Mouse (Mus musculus) embryonic fibroblast, embryonic 13.5 days (primary cell): Measurements from ENCODE around the gene Ube2k. TPM values are rescaled to one million over a fixed set of nuclear protein-coding genes. Genes with fewer than 3 reads are reported as not detected.
A peak's percentile ranks its signal among the peaks of the same experiment; 100 is the strongest.

Source experiments
- H3K27ac ChIP-seq: 2 replicates; pipeline ENCODE4 v1.5.1; 2012; ENCODE audit warnings: low read length, control low read depth, inconsistent platforms; ENCODE audit not compliant: insufficient read depth
- H3K4me1 ChIP-seq: 2 replicates; pipeline ENCODE4 v1.6.1; 2011; ENCODE audit warnings: low read length; ENCODE audit not compliant: control insufficient read depth, insufficient read depth
- H3K4me3 ChIP-seq: 2 replicates; pipeline ENCODE4 v1.5.1; 2011; ENCODE audit warnings: mild to moderate bottlenecking, control low read depth, low read length; ENCODE audit not compliant: insufficient read depth
- CTCF ChIP-seq: IDR thresholded peaks from 2 replicates; pipeline ENCODE4 v1.5.1; 2011; ENCODE audit warnings: mild to moderate bottlenecking, control low read depth, low read length, moderate library complexity, borderline replicate concordance; ENCODE audit not compliant: insufficient read depth
- POLR2A ChIP-seq: IDR thresholded peaks from 2 replicates; pipeline ENCODE4 v1.6.1; 2011; ENCODE audit warnings: low read depth, mild to moderate bottlenecking, control low read depth, low read length, moderate library complexity
- polyA plus RNA-seq: library from polyadenylated mRNA; stranded (reverse); fragments of >200 nt; gene quantifications from 2 replicates; pipeline ENCODE4 v1.2.4, GENCODE M21; 2011; ENCODE audit warnings: low read depth; ENCODE audit not compliant: missing spikeins, insufficient read length

Gene Ube2k
- polyA plus RNA-seq, 1 experiment = 180 TPM

DNA sequence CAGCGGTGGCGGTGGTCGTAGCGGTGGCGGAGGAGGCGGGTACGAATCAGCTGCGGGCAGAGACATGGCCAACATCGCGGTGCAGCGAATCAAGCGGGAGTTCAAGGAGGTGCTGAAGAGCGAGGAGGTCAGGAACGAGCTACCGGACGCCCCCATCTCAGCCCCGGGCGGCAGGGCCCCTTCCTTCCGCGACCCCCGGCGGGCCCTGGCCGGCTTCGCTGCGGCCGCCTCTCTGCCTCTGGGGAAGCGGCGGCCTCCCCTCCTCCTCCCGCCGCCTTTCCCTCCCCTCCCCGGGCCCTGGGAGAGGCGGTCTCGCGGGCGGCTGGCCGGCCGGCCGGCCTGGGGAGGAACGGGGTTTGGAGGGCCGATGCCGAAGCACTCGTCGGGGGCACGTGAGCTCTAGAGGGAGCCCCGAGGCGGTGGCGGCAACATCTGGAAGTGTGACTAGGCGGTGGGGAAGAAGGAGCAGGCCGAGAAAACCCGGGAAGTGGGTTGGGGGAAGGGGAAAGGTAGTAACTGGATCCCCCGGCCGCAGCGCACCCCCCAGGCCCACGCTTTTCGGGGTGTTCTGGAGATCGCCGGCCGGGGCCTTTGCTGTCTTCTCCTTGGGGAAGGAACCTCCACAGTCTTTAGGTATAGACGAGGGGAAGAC, 513 bp downstream of the Ube2k start:
- Histone ChIP-seq H3K4me1 (0 out of 2 replicates have a peak, but pooled peaks cover 2% of the 10 kb centered on the region), H3K27ac (peak overlapping the region; percentile 91), H3K4me3 (peak overlapping the region; percentile 99)
- no peak for TF ChIP-seq CTCF
- no peak for TF ChIP-seq POLR2A

GRCm38 (mm10) chr5:65538121-65538520, 1.1 kb downstream of the Ube2k start:
- TF ChIP-seq POLR2A = no peak
- TF ChIP-seq CTCF = no peak
- Histone ChIP-seq H3K4me1 (0 out of 2 replicates have a peak, but pooled peaks cover 2% of the 10 kb centered on the region), H3K27ac (peak overlapping the region; percentile 91; the same call in 1 of the 2 replicates), H3K4me3 (peak overlapping the region; percentile 99)

DNA sequence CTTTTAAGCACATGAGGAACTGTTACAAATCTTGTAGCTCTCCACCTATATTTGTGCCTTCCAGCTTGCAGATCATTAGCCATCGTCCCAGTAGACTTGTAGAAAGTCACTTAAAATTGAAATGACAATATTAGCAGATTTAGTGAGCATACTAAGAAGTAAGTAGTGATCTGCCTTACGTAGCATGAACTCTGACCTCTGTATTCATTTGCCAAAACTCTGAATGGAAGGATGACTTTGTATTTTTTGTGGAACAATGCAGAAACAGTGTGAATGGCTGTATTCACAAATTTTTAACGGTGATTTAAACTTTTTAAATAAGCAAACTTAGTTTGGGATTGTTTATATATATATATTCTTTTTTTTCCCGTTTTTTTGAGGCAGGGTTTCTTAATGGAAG, 1.8 kb downstream of the Ube2k start:
- Histone ChIP-seq H3K27ac (no peak overlapping the region), H3K4me3 (peak overlapping the region; percentile 39), H3K4me1 (peaks cover 2% of the 10 kb centered on the region; the same call in 1 of the 2 replicates)
- TF ChIP-seq POLR2A (no peak), CTCF (no peak)

GRCm38 (mm10) chr5:65539786-65540185, 2.8 kb downstream of the Ube2k start:
- no peak overlapping the region for H3K27ac ChIP-seq
- H3K4me3 ChIP-seq = no peak overlapping the region
- peaks cover 2% of the 10 kb centered on the region; the same call in 1 of the 2 replicates for H3K4me1 ChIP-seq
- TF ChIP-seq POLR2A (no peak), CTCF (no peak)

- no peak overlapping the region for H3K27ac ChIP-seq
- no peak overlapping the region for H3K4me3 ChIP-seq
- peaks cover 2% of the 10 kb centered on the region; the same call in 1 of the 2 replicates for H3K4me1 ChIP-seq
- TF ChIP-seq CTCF = no peak
- TF ChIP-seq POLR2A = no peak
These were observed 4.9 kb downstream of the Ube2k start for GRCm38 (mm10) chr5:65541889-65542288.

DNA sequence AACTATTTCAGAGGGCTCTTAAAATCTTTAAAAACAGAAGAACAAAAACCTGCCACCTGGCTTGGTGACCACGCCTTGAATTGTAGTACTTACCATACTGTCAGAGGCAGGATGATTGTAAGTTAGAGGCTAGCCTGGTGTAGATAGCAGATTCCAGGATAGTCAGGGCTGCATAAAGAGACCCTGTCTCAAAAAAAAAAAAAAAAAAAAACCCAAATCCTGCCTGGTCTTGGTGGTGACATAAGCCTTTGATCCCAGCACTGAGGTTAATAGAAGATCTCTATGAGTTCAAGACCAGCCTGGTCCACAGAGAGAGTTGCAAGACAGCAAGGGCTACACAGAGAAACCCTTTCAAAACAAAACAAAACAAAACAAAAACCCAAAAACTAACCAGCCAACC, 6.5 kb downstream of the Ube2k start:
- Histone ChIP-seq H3K4me3 (no peak overlapping the region), H3K4me1 (peaks cover 2% of the 10 kb centered on the region; the same call in 1 of the 2 replicates), H3K27ac (no peak overlapping the region)
- no peak for TF ChIP-seq POLR2A
- no peak for TF ChIP-seq CTCF

DNA sequence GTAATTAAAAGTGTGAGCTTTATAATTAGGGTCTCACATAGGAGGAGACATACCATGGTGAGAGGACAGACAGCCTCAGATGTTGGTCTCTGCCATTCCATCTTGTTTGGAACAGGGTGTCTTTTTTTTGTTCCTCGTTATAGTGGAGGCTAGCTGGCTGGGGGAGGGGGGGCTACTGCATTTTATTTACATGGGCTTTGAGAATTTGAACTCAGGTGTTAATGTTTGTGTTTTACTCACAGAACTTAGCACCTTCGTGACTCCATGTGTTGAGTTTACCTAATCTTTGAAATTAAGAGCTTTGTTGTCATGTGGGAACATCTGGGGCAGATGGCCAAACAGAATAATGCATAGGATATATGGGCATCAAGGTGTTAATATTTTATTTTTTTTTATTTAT, 7.6 kb downstream of the Ube2k start:
- Histone ChIP-seq H3K27ac (no peak overlapping the region), H3K4me1 (no peaks in the 10 kb centered on the region; the same call in 1 of the 2 replicates), H3K4me3 (no peak overlapping the region)
- TF ChIP-seq CTCF (no peak), POLR2A (no peak)

DNA sequence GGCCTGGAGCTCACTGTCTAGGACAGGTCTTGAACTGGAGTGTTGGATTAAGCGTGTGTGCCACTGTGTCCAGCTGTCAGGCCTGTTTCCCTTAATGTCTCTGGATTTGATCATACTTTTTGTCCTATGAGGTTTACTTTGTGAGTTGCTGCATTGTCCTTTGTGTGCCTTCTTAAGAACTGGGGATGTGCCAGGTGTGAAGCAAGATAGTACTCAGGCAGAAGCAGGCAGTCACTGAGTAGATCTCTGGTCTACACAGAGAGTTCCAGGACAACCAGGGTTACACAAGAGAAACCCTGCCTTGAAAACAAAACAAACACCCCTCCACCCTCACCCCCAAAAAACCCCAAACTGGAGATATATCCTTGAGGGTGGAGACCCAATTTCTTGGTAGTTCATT, 12.6 kb downstream of the Ube2k start:
- H3K4me3 ChIP-seq = no peak overlapping the region
- no peaks in the 10 kb centered on the region for H3K4me1 ChIP-seq
- H3K27ac ChIP-seq = no peak overlapping the region
- no peak for TF ChIP-seq POLR2A
- TF ChIP-seq CTCF = no peak

DNA sequence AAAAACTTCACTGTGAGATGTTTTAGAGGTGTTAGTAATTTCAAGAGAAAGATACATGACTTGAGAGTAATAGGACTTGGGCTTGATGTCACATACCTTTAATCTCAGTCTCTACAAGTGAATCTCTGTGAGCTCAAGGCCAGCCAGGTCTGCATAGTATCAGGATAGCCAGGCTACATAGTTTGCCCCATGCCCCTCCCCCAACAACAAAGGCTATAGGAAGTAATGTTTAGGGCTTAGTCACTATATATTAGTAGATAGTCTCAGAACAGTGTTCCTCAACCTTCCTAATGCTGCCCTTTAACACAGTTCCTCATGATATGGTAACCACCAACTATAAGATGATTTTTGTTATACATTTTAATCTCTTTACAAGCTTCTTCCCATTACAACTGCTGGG, 20.1 kb downstream of the Ube2k start:
- H3K4me1 ChIP-seq = peaks cover 4% of the 10 kb centered on the region; the same call in 1 of the 2 replicates
- no peak overlapping the region for H3K27ac ChIP-seq
- no peak for TF ChIP-seq POLR2A
- no peak for TF ChIP-seq CTCF
- H3K4me3 ChIP-seq = no peak overlapping the region

GRCm38 (mm10) chr5:65561125-65561893, 24.3 kb downstream of the Ube2k start:
- Histone ChIP-seq H3K4me1 (peaks cover 5% of the 10 kb centered on the region), H3K27ac (no peak overlapping the region), H3K4me3 (no peak overlapping the region)
- TF ChIP-seq CTCF = no peak
- TF ChIP-seq POLR2A = no peak
